Mouse (Mus musculus): Measurements from ENCODE around the gene Abhd16b.

GRCm38 (mm10) chr2:181536410-181536809 is 43.4 kb downstream of the Abhd16b start:
- TF ChIP-seq CTCF (IDR thresholded peaks at IDR 0.05; ENCODE audit: borderline replicate concordance, insufficient read depth, low read depth, low read length), result no peak
- no peak for TF ChIP-seq POLR2A (IDR thresholded peaks at IDR 0.05; ENCODE audit: borderline replicate concordance, insufficient read depth, low read length)
